ENCODE assay signal across 8 mouse cellular contexts in genomic region chr12:112869783-112870204, GRCm38 (mm10). TPM values are rescaled to one million over a fixed set of nuclear protein-coding genes. Genes with fewer than 3 reads are reported as not detected.
A peak's percentile ranks its signal among the peaks of the same experiment; 100 is the strongest.
DNase-seq lines count a peak whose midpoint lies in the region; ATAC-seq and TF ChIP-seq lines count a peak whose summit lies in the region.
"Had no signal": no experiment of that assay in that cellular context is flagged by ENCODE, and none has a peak within 500 bp of the region (broad histone marks: within the 10 kb centered on the region; RNA-seq: fewer than 3 reads in every experiment).

No protein-coding gene starts in this region.

- no peak for TF ChIP-seq POLR2A in kidney, adult 2 months (IDR thresholded peaks at IDR 0.05; ENCODE audit: low read depth, low read length)

- H3K27me3 ChIP-seq in kidney, embryonic 15.5 days, result peaks cover 41% of the 10 kb centered on the region
- no peaks in the 10 kb centered on the region for H3K27me3 ChIP-seq in kidney, adult 2 months (replicated peaks; ENCODE audit: control insufficient read depth, insufficient read depth, low read length)
- H3K27me3 ChIP-seq in hindbrain, embryonic 15.5 days, result peaks cover 25% of the 10 kb centered on the region
- H3K27me3 ChIP-seq in neural tube, embryonic 14.5 days (ENCODE audit: control insufficient read depth, insufficient read depth, low read length), result peaks cover 9% of the 10 kb centered on the region

- no peak for ATAC-seq in kidney, embryonic 15.5 days (replicated peaks; ENCODE audit: low FRiP score)
- ATAC-seq in hindbrain, embryonic 15.5 days (ENCODE audit: low FRiP score, low read depth), result no peak
- ATAC-seq in neural tube, embryonic 14.5 days (ENCODE audit: low read depth), result no peak

- H3K9ac ChIP-seq in kidney, embryonic 15.5 days, result no peak overlapping the region
- H3K9ac ChIP-seq in hindbrain, embryonic 15.5 days, result no peak overlapping the region
- H3K9ac ChIP-seq in neural tube, embryonic 14.5 days (replicated peaks; ENCODE audit: low read depth, low read length), result no peak overlapping the region

- H3K4me2 ChIP-seq in kidney, embryonic 15.5 days, result peak overlapping the region; percentile 40
- H3K4me2 ChIP-seq in hindbrain, embryonic 15.5 days, result peak overlapping the region; percentile 43
- 0 out of 2 replicates have a peak overlapping the region, but pooled peaks have one; percentile 11 for H3K4me2 ChIP-seq in neural tube, embryonic 14.5 days (ENCODE audit: low read depth, low read length)

- TF ChIP-seq CTCF in kidney, adult 2 months (conservative IDR thresholded peaks at IDR 0.05; ENCODE audit: insufficient read depth, insufficient read length, low read depth, low read length), result no peak
- no peak for TF ChIP-seq CTCF in left cerebral cortex, adult 2 months (IDR thresholded peaks at IDR 0.05)

- H3K36me3 ChIP-seq in kidney, embryonic 15.5 days, result no peaks in the 10 kb centered on the region
- H3K36me3 ChIP-seq in kidney, adult 2 months (ENCODE audit: control insufficient read depth, insufficient read depth, low read length), result no peaks in the 10 kb centered on the region
- no peaks in the 10 kb centered on the region for H3K36me3 ChIP-seq in hindbrain, embryonic 15.5 days
- H3K36me3 ChIP-seq in neural tube, embryonic 14.5 days (ENCODE audit: control insufficient read depth, insufficient read depth, low read length), result no peaks in the 10 kb centered on the region

- peaks cover 31% of the 10 kb centered on the region for H3K4me1 ChIP-seq in kidney, embryonic 15.5 days
- peaks cover 4% of the 10 kb centered on the region; the same call in 1 of the 2 replicates for H3K4me1 ChIP-seq in kidney, adult 2 months (ENCODE audit: control insufficient read depth, insufficient read depth, low read length)
- peaks cover 15% of the 10 kb centered on the region for H3K4me1 ChIP-seq in hindbrain, embryonic 15.5 days (replicated peaks)
- no peaks in the 10 kb centered on the region for H3K4me1 ChIP-seq in neural tube, embryonic 14.5 days (ENCODE audit: control insufficient read depth, insufficient read depth, low read length)

- H3K27ac ChIP-seq in kidney, embryonic 15.5 days, result no peak overlapping the region
- no peak overlapping the region for H3K27ac ChIP-seq in kidney, adult 2 months (ENCODE audit: insufficient read depth, low read depth, low read length)
- no peak overlapping the region for H3K27ac ChIP-seq in hindbrain, embryonic 15.5 days (replicated peaks)
- H3K27ac ChIP-seq in neural tube, embryonic 14.5 days (ENCODE audit: low read depth, low read length), result no peak overlapping the region
- no peak overlapping the region for H3K27ac ChIP-seq in left cerebral cortex, adult 2 months

- H3K9me3 ChIP-seq in kidney, embryonic 15.5 days (replicated peaks), result no peaks in the 10 kb centered on the region
- H3K9me3 ChIP-seq in hindbrain, embryonic 15.5 days, result no peaks in the 10 kb centered on the region
- no peaks in the 10 kb centered on the region for H3K9me3 ChIP-seq in neural tube, embryonic 14.5 days (ENCODE audit: control insufficient read depth, low read length)

- intact Hi-C loops in left cerebral cortex, adult 2 months (cut with DNase I), result no loop called here

- H3K4me3 ChIP-seq in kidney, embryonic 15.5 days (replicated peaks), result no peak overlapping the region
- no peak overlapping the region for H3K4me3 ChIP-seq in kidney, adult 2 months (ENCODE audit: insufficient read depth, low read depth, low read length)
- no peak overlapping the region for H3K4me3 ChIP-seq in hindbrain, embryonic 15.5 days
- H3K4me3 ChIP-seq in neural tube, embryonic 14.5 days (ENCODE audit: low read depth, low read length), result no peak overlapping the region
- no peak overlapping the region for H3K4me3 ChIP-seq in left cerebral cortex, adult 2 months

- WGBS in kidney, embryonic 15.5 days, result 5% methylated on average over 16 of the region's 16 CpGs
- 22% methylated on average over 16 of the region's 16 CpGs for WGBS in kidney, adult 2 months
- WGBS in hindbrain, embryonic 15.5 days, result 8% methylated on average over 16 of the region's 16 CpGs
- 10% methylated on average over 16 of the region's 16 CpGs for WGBS in neural tube, embryonic 14.5 days

- no peak for DNase-seq in kidney, adult 2 months
- DNase-seq in embryo, embryonic 10.5 days (ENCODE audit: low spot score), result peak; percentile 72
- no peak for DNase-seq in left cerebral cortex, adult 2 months (ENCODE audit: extremely low spot score in 1 of 2, low spot score in 2 of 2)
- DNase-seq in ovary, adult 18-20 months (ENCODE audit: low spot score), result no peak
- DNase-seq: cerebellum, adult 8-10 months had no signal

RNA-seq across cellular contexts. Expression of gene Gpr132, which starts 1.8 kb away (rescaled TPM):
- polyA plus RNA-seq in kidney, embryonic 15.5 days (2015; fragmentation: Nextera tagmentation; extraction: Ambion mirVana), result 0.12 and 0.14 TPM in 2 replicates
- polyA plus RNA-seq in kidney, adult 2 months (2012; rRNA removed), result 1.7 and 4.6 TPM in 2 replicates
- not detected in 2 replicates for polyA plus RNA-seq in hindbrain, embryonic 15.5 days (2015; fragmentation: Nextera tagmentation; extraction: Ambion mirVana)
- polyA plus RNA-seq in neural tube, embryonic 14.5 days (2014; fragmentation: Nextera tagmentation; extraction: Ambion mirVana), result 0.10 TPM in 1 of 2 replicates, not detected in the other
- total RNA-seq in left cerebral cortex, adult 2 months (2021), result under 1 TPM in 1 of 2 experiments, not detected in 1; 0.18 TPM

RNA-seq across cellular contexts. Expression of gene Cdca4, which starts 40.6 kb away (rescaled TPM):
- 113 and 122 TPM in 2 replicates for polyA plus RNA-seq in kidney, embryonic 15.5 days (2015; fragmentation: Nextera tagmentation; extraction: Ambion mirVana)
- 10.3 and 10.6 TPM in 2 replicates for polyA plus RNA-seq in kidney, adult 2 months (2012; rRNA removed)
- 37.3 and 44.6 TPM in 2 replicates for polyA plus RNA-seq in hindbrain, embryonic 15.5 days (2015; fragmentation: Nextera tagmentation; extraction: Ambion mirVana)
- 33.6 and 37.5 TPM in 2 replicates for polyA plus RNA-seq in neural tube, embryonic 14.5 days (2014; fragmentation: Nextera tagmentation; extraction: Ambion mirVana)
- 10 to 100 TPM; 10.5 to 12.4 TPM for total RNA-seq in left cerebral cortex, adult 2 months (2021)

RNA-seq across cellular contexts. Expression of gene Jag2, which starts 59.8 kb away (rescaled TPM):
- 3.0 and 3.5 TPM in 2 replicates for polyA plus RNA-seq in kidney, embryonic 15.5 days (2015; fragmentation: Nextera tagmentation; extraction: Ambion mirVana)
- 10.1 and 10.6 TPM in 2 replicates for polyA plus RNA-seq in kidney, adult 2 months (2012; rRNA removed)
- polyA plus RNA-seq in hindbrain, embryonic 15.5 days (2015; fragmentation: Nextera tagmentation; extraction: Ambion mirVana), result 13.7 and 14.4 TPM in 2 replicates
- polyA plus RNA-seq in neural tube, embryonic 14.5 days (2014; fragmentation: Nextera tagmentation; extraction: Ambion mirVana), result 14.0 and 17.2 TPM in 2 replicates
- 10 to 100 TPM; 57.9 to 62.2 TPM for total RNA-seq in left cerebral cortex, adult 2 months (2021)
